Comparison of ENCODE assay signal across 8 mouse cellular contexts in the genomic region with DNA sequence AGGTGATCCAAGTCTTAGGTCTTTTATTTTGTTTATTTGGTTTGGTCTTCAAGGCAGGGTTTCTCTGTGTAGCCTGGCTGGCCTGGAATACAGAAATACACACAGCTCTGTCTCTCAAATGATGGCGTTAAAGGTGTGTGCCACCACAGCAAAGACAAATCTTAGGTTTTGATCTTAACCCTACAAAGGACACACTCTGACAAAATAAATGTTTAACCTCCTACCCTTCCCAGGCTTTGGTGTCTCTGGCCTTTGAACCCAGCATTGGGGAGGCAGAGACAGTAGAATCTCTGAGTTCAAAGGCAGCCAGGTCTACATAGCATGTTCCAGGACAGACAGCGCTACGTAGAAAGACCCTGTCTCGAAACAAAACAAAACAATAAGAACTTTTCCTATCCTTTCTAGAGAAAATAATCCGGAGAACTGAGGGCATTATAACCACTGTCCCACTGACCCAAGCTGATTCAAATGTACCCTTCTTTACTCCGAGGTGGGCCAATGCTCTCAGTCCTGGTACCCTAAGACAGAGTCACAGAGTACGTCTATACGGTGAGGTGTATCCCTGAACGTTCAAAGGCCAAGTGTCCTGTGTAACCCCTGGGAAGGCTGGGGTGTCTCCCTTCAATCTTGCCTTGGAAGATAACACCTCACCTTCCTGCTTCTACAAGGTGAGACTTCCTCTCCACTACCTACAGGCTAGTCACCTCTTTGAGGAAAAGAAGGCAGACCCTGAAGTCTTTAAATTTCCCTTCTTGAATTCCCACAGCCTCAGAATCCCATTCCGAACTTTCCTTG. TPM values are rescaled to one million over a fixed set of nuclear protein-coding genes. Genes with fewer than 3 reads are reported as not detected.
DNase-seq lines count a peak whose midpoint lies in the region; ATAC-seq and TF ChIP-seq lines count a peak whose summit lies in the region.

No protein-coding gene starts in this region.

- no peak for TF ChIP-seq CTCF in heart, postnatal 0 days (IDR thresholded peaks at IDR 0.05; ENCODE audit: low read depth)

- no peaks in the 10 kb centered on the region for H3K9me3 ChIP-seq in heart, embryonic 11.5 days (replicated peaks; ENCODE audit: control insufficient read depth, low read length)
- H3K9me3 ChIP-seq in ES-E14 (ENCODE audit: control insufficient read depth, insufficient read depth, low read depth, low read length) = no peaks in the 10 kb centered on the region
- no peaks in the 10 kb centered on the region for H3K9me3 ChIP-seq in heart, postnatal 0 days (replicated peaks; ENCODE audit: control insufficient read depth, low read length)

- intact Hi-C loops in heart, postnatal 14 days (cut with DNase I) = no loop called here

- H3K4me3 ChIP-seq in heart, embryonic 11.5 days (ENCODE audit: low read depth, low read length) = peak overlapping the region; percentile 84
- peak overlapping the region; percentile 68 to 86; a peak in 3 of 4 replicates for H3K4me3 ChIP-seq in ES-E14 (ENCODE audit: insufficient read depth in 1 of 2, low read depth in 1 of 2, low read length in 2 of 2, poor library complexity in 1 of 2, severe bottlenecking in 1 of 2)
- peak overlapping the region; percentile 97 for H3K4me3 ChIP-seq in heart, postnatal 0 days (ENCODE audit: low read depth, low read length)
- H3K4me3 ChIP-seq in macrophage (ENCODE audit: inconsistent target) = peak overlapping the region; percentile 73

- peak overlapping the region; percentile 85 for H3K9ac ChIP-seq in heart, embryonic 11.5 days (ENCODE audit: low read depth, low read length)
- H3K9ac ChIP-seq in ES-E14 (ENCODE audit: insufficient read depth, low read depth, low read length, poor library complexity, severe bottlenecking) = no peak overlapping the region
- H3K9ac ChIP-seq in heart, postnatal 0 days (replicated peaks; ENCODE audit: low read depth, low read length) = peak overlapping the region; percentile 96

- peaks cover 49% of the 10 kb centered on the region for H3K79me2 ChIP-seq in macrophage (ENCODE audit: inconsistent target)

- H3K4me2 ChIP-seq in heart, embryonic 11.5 days = peak overlapping the region; percentile 96
- H3K4me2 ChIP-seq in heart, postnatal 0 days (ENCODE audit: low read depth, low read length) = peak overlapping the region; percentile 90

- H3K36me3 ChIP-seq in heart, embryonic 11.5 days (ENCODE audit: control insufficient read depth, insufficient read depth, low read length) = no peaks in the 10 kb centered on the region
- H3K36me3 ChIP-seq in ES-E14 (ENCODE audit: control insufficient read depth, insufficient read depth, low read length, poor library complexity, severe bottlenecking) (no peaks in the 10 kb centered on the region), macrophage (ENCODE audit: inconsistent target) (no peaks in the 10 kb centered on the region)
- peaks cover 10% of the 10 kb centered on the region; the same call in 1 of the 2 replicates for H3K36me3 ChIP-seq in heart, postnatal 0 days (replicated peaks; ENCODE audit: control insufficient read depth, insufficient read depth, low read length)

- no peak for DNase-seq in heart, postnatal 14 days
- no peak for DNase-seq in ES-E14 (ENCODE audit: low read depth, low spot score)
- DNase-seq in heart, postnatal 0 days (ENCODE audit: low spot score) = no peak
- no peak for DNase-seq in c-Kit-positive CD71-positive TER-119-positive erythroid progenitor cells, embryonic 14.5 days (ENCODE audit: low spot score)
- no peak for DNase-seq in gastrocnemius, postnatal 10 days
- no peak for DNase-seq in lung, adult 18-20 months

- peaks cover 39% of the 10 kb centered on the region for H3K4me1 ChIP-seq in heart, embryonic 11.5 days (ENCODE audit: control insufficient read depth, insufficient read depth, low read length)
- H3K4me1 ChIP-seq in ES-E14 (ENCODE audit: control insufficient read depth in 2 of 2, insufficient read depth in 2 of 2, low read length in 2 of 2, poor library complexity in 1 of 2) = peaks cover 3% of the 10 kb centered on the region in 2 experiments; a peak in 2 of 4 replicates
- H3K4me1 ChIP-seq in heart, postnatal 0 days (ENCODE audit: control insufficient read depth, insufficient read depth) = peaks cover 44% of the 10 kb centered on the region

- no peak for ATAC-seq in heart, embryonic 11.5 days (replicated peaks; ENCODE audit: insufficient number of reproducible peaks, low FRiP score, low TSS enrichment)
- no peak for ATAC-seq in heart, postnatal 0 days (ENCODE audit: insufficient read depth, low read depth)

- WGBS in heart, embryonic 11.5 days (ENCODE audit: insufficient replicate concordance) = 76% methylated on average over 10 of the region's 10 CpGs
- 44% methylated on average over 10 of the region's 10 CpGs for WGBS in heart, postnatal 0 days
- WGBS in macrophage (ENCODE audit: missing documents) = 87% methylated on average over 10 of the region's 10 CpGs

- in situ Hi-C loops in ES-E14 (cut with MboI; ENCODE audit: low sequenced_read_pairs in 2 of 2, unreplicated experiment in 2 of 2) = no loop called here

- H3K27ac ChIP-seq in heart, embryonic 11.5 days (ENCODE audit: low read depth, low read length) = no peak overlapping the region
- no peak overlapping the region for H3K27ac ChIP-seq in ES-E14 (ENCODE audit: insufficient read depth, low read depth, low read length, poor library complexity, severe bottlenecking)
- H3K27ac ChIP-seq in heart, postnatal 0 days (ENCODE audit: low read depth) = peak overlapping the region; percentile 92
- H3K27ac ChIP-seq in macrophage = peak overlapping the region; percentile 94

- no peak for TF ChIP-seq EP300 in heart, postnatal 0 days (IDR thresholded peaks at IDR 0.05; ENCODE audit: low read depth)

- H3K27me3 ChIP-seq in heart, embryonic 11.5 days (ENCODE audit: control insufficient read depth, insufficient read depth, low read length) = no peaks in the 10 kb centered on the region
- no peaks in the 10 kb centered on the region for H3K27me3 ChIP-seq in heart, postnatal 0 days (ENCODE audit: control insufficient read depth, insufficient read depth, low read length)

TF ChIP-seq in ES-E14, 5 proteins besides CTCF, POLR2A, EP300 and RAD21:
- no peak for TF ChIP-seq ZC3H11A (IDR thresholded peaks at IDR 0.05; ENCODE audit: borderline replicate concordance, low read depth, low read length)
- TF ChIP-seq CHD2 (IDR thresholded peaks at IDR 0.05; ENCODE audit: low read depth, low read length) = no peak
- TF ChIP-seq HCFC1 (IDR thresholded peaks at IDR 0.05; ENCODE audit: borderline replicate concordance, insufficient read depth, low read length) = no peak
- TF ChIP-seq MAFK (IDR thresholded peaks at IDR 0.05; ENCODE audit: insufficient read depth, low read depth, low read length) = no peak
- TF ChIP-seq ZNF384 (IDR thresholded peaks at IDR 0.05; ENCODE audit: low read depth, low read length) = no peak

RNA-seq across cellular contexts. Expression of a gene that starts 1.2 kb away (rescaled TPM):
- 16.1 and 17.5 TPM in 2 replicates for polyA plus RNA-seq in heart, embryonic 11.5 days (2014; fragmentation: Nextera tagmentation; extraction: Ambion mirVana)
- 10 to 100 TPM; 53.9 to 54.0 TPM for total RNA-seq in heart, postnatal 14 days (2021)
- 10.7 and 13.4 TPM in 2 replicates for total RNA-seq in ES-E14 (2012; rRNA removed)
- 86.7 and 91.3 TPM in 2 replicates for total RNA-seq in heart, postnatal 0 days (2014; rRNA removed; ENCODE audit: low replicate concordance)
- polyA plus RNA-seq in heart, postnatal 0 days (2015; fragmentation: Nextera tagmentation; extraction: Ambion mirVana) = 35.3 and 38.2 TPM in 2 replicates
- 10 to 100 TPM in 24 of 26 experiments, 1 to 10 TPM in 2; 4.5 to 67.9 (median 27.2) TPM for total RNA-seq in macrophage (2018; cell fraction: chromatin; rRNA removed)
- 100 to 1,000 TPM in 1 of 26 experiments, 10 to 100 TPM in 25; 23.9 to 104 (median 44.7) TPM for total RNA-seq in macrophage (2018; cell fraction: cytosol; rRNA removed)
- total RNA-seq in macrophage (2018; cell fraction: nucleus; rRNA removed) = 10 to 100 TPM; 15.6 to 85.3 (median 32.2) TPM
- polyA plus RNA-seq in macrophage (2018) = 38.4 to 80.5 TPM (median 38.6 TPM) in 3 replicates
- total RNA-seq in gastrocnemius, postnatal 10 days (2021) = 10 to 100 TPM; 36.9 to 42.1 TPM

RNA-seq across cellular contexts. Expression of a gene that starts 40.0 kb away (rescaled TPM):
- 3.6 and 5.6 TPM in 2 replicates for polyA plus RNA-seq in heart, embryonic 11.5 days (2014; fragmentation: Nextera tagmentation; extraction: Ambion mirVana)
- total RNA-seq in heart, postnatal 14 days (2021) = 1 to 10 TPM; 3.9 to 5.7 TPM
- total RNA-seq in ES-E14 (2012; rRNA removed) = 4.9 and 5.8 TPM in 2 replicates
- total RNA-seq in heart, postnatal 0 days (2014; rRNA removed; ENCODE audit: low replicate concordance) = 4.8 and 9.5 TPM in 2 replicates
- 2.2 and 2.7 TPM in 2 replicates for polyA plus RNA-seq in heart, postnatal 0 days (2015; fragmentation: Nextera tagmentation; extraction: Ambion mirVana)
- total RNA-seq in macrophage (2018; cell fraction: chromatin; rRNA removed) = 10 to 100 TPM in 25 of 26 experiments, 1 to 10 TPM in 1; 6.3 to 87.7 (median 36.8) TPM
- 10 to 100 TPM in 12 of 26 experiments, 1 to 10 TPM in 14; 3.5 to 20.3 (median 7.5) TPM for total RNA-seq in macrophage (2018; cell fraction: cytosol; rRNA removed)
- 10 to 100 TPM in 24 of 26 experiments, 1 to 10 TPM in 2; 6.9 to 51.7 (median 23.0) TPM for total RNA-seq in macrophage (2018; cell fraction: nucleus; rRNA removed)
- polyA plus RNA-seq in macrophage (2018) = 3.8 to 11.4 TPM (median 5.9 TPM) in 3 replicates
- 1 to 10 TPM; 2.8 to 5.1 TPM for total RNA-seq in gastrocnemius, postnatal 10 days (2021)

RNA-seq across cellular contexts. Expression of a gene that starts 50.4 kb away (rescaled TPM):
- polyA plus RNA-seq in heart, embryonic 11.5 days (2014; fragmentation: Nextera tagmentation; extraction: Ambion mirVana) = not detected in 2 replicates
- not detected for total RNA-seq in heart, postnatal 14 days (2021)
- not detected in 2 replicates for total RNA-seq in ES-E14 (2012; rRNA removed)
- not detected in 2 replicates for total RNA-seq in heart, postnatal 0 days (2014; rRNA removed; ENCODE audit: low replicate concordance)
- not detected in 2 replicates for polyA plus RNA-seq in heart, postnatal 0 days (2015; fragmentation: Nextera tagmentation; extraction: Ambion mirVana)
- not detected for total RNA-seq in macrophage (2018; cell fraction: chromatin; rRNA removed)
- total RNA-seq in macrophage (2018; cell fraction: cytosol; rRNA removed) = not detected
- total RNA-seq in macrophage (2018; cell fraction: nucleus; rRNA removed) = not detected
- not detected in 3 replicates for polyA plus RNA-seq in macrophage (2018)
- total RNA-seq in gastrocnemius, postnatal 10 days (2021) = not detected

RNA-seq across cellular contexts. Expression of a gene that starts 58.5 kb away (rescaled TPM):
- 38.8 and 42.5 TPM in 2 replicates for polyA plus RNA-seq in heart, embryonic 11.5 days (2014; fragmentation: Nextera tagmentation; extraction: Ambion mirVana)
- 1 to 10 TPM; 5.1 to 6.6 TPM for total RNA-seq in heart, postnatal 14 days (2021)
- total RNA-seq in ES-E14 (2012; rRNA removed) = 94.1 and 125 TPM in 2 replicates
- 15.0 and 22.7 TPM in 2 replicates for total RNA-seq in heart, postnatal 0 days (2014; rRNA removed; ENCODE audit: low replicate concordance)
- 13.1 and 16.0 TPM in 2 replicates for polyA plus RNA-seq in heart, postnatal 0 days (2015; fragmentation: Nextera tagmentation; extraction: Ambion mirVana)
- 10 to 100 TPM; 10.2 to 54.1 (median 31.6) TPM for total RNA-seq in macrophage (2018; cell fraction: chromatin; rRNA removed)
- 10 to 100 TPM in 17 of 26 experiments, 1 to 10 TPM in 9; 7.0 to 14.7 (median 11.7) TPM for total RNA-seq in macrophage (2018; cell fraction: cytosol; rRNA removed)
- 10 to 100 TPM in 22 of 26 experiments, 1 to 10 TPM in 4; 6.3 to 77.0 (median 18.5) TPM for total RNA-seq in macrophage (2018; cell fraction: nucleus; rRNA removed)
- 9.5 to 26.7 TPM (median 17.2 TPM) in 3 replicates for polyA plus RNA-seq in macrophage (2018)
- 10 to 100 TPM; 12.2 to 13.7 TPM for total RNA-seq in gastrocnemius, postnatal 10 days (2021)

Comparison
In these comparisons a context has a peak if more than half of its experiments do, and no peak if none do; other contexts are left out.
1. H3K27ac ChIP-seq: peak in heart, postnatal 0 days (single experiment) and macrophage (single experiment); none in heart, embryonic 11.5 days (single experiment) and ES-E14 (single experiment).
2. Peak in every context shown above with its lines, with median percentiles within 50 percentile points of each other: H3K4me3 ChIP-seq.